Mouse (Mus musculus) bone marrow macrophage, adult 2 months (primary cell): ENCODE measurements around the gene Wipf2. TPM values are rescaled to one million over a fixed set of nuclear protein-coding genes. Genes with fewer than 3 reads are reported as not detected.
A peak's percentile ranks its signal among the peaks of the same experiment; 100 is the strongest.
"Not testable (repeated sequence)": the region's sequence is repeated elsewhere in the genome, so short reads cannot be mapped to it uniquely, and the experiment has no call there.

Source experiments
- H3K27ac ChIP-seq: 2 replicates; pipeline ENCODE4 v1.5.1; 2012; ENCODE audit warnings: low read depth, low read length; ENCODE audit not compliant: insufficient read depth
- H3K4me1 ChIP-seq: 2 replicates; pipeline ENCODE4 v1.6.1; 2012; ENCODE audit warnings: low read length; ENCODE audit not compliant: control insufficient read depth, insufficient read depth
- H3K4me3 ChIP-seq: 2 replicates; pipeline ENCODE4 v1.5.1; 2012; ENCODE audit warnings: mild to moderate bottlenecking, low read length, moderate library complexity; ENCODE audit not compliant: insufficient read depth
- CTCF ChIP-seq: IDR thresholded peaks from 2 replicates; pipeline ENCODE4 v1.5.1; 2012; ENCODE audit warnings: low read depth, mild to moderate bottlenecking, low read length, moderate library complexity
- POLR2A ChIP-seq: IDR thresholded peaks from 2 replicates; pipeline ENCODE4 v1.6.1; 2012; ENCODE audit warnings: mild to moderate bottlenecking, low read depth, low read length, borderline replicate concordance
- polyA plus RNA-seq: library from polyadenylated mRNA; stranded (reverse); fragments of >200 nt; gene quantifications from 2 replicates; pipeline ENCODE4 v1.2.4, GENCODE M21; 2012; ENCODE audit not compliant: missing spikeins, insufficient read depth, insufficient read length

Gene Wipf2
- polyA plus RNA-seq, 1 experiment, result 20.5 TPM

DNA sequence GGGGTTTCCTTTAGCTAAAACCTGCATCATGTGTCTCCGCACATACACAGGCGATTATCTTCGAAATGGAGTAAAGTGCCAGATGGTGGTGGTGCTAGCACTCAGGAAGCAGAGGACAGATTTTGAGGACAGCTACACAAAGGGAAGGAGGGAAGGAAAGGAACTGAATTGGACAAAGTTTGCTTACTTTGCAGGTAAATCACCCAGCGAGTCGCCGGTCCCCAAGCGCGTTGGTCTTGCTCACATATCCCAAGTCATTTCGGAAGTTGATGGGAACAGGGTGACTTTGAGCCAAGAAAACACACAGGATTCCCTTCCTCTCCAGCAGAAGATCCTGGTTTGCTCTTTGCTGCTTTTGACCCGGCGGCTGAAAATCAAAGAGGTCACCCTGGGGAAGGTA is 55.6 kb downstream of the Wipf2 start:
- H3K27ac ChIP-seq, result peak overlapping the region; percentile 93
- H3K4me3 ChIP-seq, result peak overlapping the region; percentile 38
- TF ChIP-seq CTCF (no peak), POLR2A (no peak)
- H3K4me1 ChIP-seq, result peaks cover 42% of the 10 kb centered on the region

DNA sequence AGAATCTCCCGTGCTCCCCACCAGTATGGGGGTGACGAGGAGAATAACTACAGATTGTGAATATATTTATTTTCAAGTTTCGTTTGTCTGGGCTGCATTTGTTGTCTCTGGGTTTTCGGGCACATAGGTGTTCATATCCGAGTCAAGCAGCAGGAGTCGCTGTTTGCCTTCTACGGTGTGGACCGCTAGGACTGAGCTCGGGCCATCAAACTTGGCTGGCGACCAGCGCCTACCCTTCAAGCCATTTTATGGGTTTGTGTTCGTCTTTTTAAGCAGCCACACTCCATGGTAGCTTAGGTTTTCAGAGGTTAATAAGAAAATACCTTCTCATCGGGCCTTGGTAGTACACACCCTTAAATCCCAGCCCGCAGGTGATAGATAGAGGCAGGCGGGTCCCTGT is 58.4 kb downstream of the Wipf2 start:
- not testable (repeated sequence) for H3K27ac ChIP-seq
- peaks cover 32% of the 10 kb centered on the region for H3K4me1 ChIP-seq

DNA sequence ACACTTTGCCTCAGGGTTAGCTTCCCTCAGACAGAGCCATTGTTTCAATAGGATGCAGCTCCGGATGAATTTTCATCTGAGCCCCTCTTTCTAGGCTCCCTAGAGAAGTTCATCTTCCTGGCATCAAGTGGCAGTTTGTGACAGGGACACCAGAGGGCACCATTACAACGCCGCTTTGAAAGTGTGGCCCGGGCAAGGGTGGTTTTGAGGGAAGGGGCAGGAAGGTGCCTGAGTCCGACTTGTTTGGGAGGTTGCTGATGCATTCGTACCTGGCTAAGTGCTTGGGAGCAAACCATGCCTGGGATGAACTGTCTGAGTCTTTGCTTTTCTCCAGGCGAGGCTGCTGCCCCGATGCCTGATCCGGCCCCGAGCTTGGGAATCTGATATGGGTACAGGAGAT is 58.9 kb downstream of the Wipf2 start:
- H3K27ac ChIP-seq, H3K4me3 ChIP-seq: not testable (repeated sequence)
- H3K4me1 ChIP-seq, result peaks cover 27% of the 10 kb centered on the region

More for the DNA sequence above, 58.4 kb downstream of the Wipf2 start:
- not testable (repeated sequence) for H3K4me3 ChIP-seq

DNA sequence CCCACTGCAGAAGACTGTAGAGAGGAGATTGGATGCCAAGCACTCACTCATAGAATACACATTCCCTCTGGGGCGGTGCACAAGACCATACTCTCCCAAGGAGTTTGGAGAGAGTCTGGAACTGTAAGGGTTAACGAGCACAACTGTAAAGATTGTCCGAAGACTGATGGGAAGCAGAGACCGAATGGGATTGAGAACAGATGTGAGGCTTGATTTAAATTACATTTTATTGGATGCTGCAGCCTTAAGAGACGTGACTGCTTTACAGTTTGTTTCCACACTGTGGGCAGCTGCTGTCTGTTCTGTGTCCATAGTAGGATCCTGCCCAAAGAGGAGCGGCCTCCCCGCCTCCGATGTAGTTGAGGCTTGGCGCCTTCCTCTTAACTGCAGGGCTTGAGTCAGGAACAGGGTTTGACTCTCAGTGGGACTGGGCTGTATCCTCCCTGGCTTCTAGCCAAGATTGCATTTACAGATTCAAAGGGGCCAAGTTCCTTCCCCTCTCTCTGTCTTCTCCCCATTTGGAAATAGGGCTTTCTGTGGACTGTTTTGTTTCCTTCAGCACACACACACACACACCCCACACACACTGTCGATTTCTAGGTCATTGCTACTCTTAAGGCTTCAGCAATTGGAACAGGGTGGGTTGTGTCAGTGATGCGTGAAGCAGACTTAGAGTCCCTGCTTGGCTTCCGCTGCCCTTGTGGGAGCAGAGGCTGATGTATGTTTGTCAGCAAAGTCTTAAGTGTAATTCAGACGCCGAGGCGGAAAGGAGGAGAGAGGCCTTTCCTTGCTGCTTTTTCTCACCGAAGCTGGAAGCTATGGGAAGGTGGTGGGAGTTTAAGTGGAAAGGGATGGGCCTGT is 59.6 kb downstream of the Wipf2 start:
- not testable (repeated sequence) for H3K4me3 ChIP-seq, H3K27ac ChIP-seq
- peaks cover 22% of the 10 kb centered on the region for H3K4me1 ChIP-seq

DNA sequence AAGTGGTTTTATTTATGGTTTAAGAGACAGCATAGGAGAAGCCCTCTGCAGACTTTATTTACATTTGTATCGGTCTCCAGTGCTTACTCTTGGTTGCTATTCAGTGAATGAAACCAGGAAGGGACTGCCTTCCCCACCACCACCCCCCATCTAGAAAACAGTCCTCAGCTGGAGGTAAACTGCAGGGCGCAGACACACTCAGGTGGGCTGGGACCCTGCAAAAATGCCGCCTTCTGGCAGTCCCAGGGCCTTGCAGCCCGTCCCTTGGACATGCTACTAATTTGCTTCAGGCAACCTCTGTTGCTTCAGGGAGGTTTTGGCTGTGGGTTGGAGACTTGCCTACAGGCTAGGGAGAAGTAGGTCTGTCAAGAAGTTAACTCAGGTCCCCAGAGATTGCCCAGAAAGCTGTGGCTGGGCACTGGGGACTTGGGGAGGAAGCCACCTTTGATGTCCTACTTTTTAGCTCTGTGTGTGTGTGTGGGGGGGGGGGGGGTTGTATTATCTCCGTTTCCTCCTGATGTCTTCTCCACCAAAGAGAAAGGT is 61.3 kb downstream of the Wipf2 start:
- TF ChIP-seq CTCF (no peak), POLR2A (no peak)
- Histone ChIP-seq H3K4me3 (no peak overlapping the region), H3K4me1 (peaks cover 15% of the 10 kb centered on the region), H3K27ac (no peak overlapping the region)

DNA sequence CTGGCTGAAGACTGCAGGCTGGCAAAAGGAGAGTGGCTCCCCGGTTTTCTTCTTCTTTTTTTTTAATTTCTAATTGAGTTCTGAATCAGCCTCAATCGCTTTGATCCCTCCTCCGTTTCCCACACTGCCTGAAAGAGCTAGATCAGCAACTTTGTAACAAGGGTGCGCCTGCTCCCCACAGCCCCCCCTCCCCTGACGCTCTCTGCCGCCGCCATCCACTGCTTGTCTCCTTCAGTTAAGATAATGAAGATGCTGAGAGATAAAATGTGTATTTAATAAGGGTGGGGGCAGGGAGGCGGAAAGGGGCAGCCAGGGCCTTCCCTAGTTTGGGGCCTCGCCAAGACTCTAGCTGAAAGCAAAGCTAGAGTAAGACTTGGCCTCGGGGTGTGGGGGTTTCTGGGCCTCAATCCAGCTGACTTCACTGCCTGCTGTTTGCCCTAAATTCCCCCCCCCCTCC is 61.9 kb downstream of the Wipf2 start:
- Histone ChIP-seq H3K27ac (no peak overlapping the region), H3K4me1 (peaks cover 17% of the 10 kb centered on the region)

DNA sequence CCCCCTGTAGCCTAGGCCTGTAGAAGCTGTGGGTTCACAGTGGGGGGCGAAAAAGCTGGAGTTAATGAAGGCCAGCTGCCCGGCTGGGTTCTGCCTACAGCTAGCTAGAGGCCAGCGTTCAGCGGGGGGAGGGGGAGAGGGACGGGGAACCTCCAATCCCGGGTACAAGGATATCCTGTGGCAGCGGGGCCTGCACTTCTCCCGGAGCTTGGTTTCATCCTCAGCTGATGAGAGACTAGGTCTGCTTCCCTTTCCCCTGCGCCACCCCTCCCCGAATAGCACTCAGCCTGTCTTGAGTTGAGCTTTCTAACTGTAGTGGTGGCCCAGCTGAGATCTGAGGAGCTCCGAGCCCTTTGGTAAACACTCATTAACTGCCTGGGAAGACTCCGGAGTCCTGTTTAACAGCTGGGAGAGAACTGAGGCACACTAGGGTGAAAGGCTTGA is 62.5 kb downstream of the Wipf2 start:
- no peak for TF ChIP-seq POLR2A
- TF ChIP-seq CTCF, result no peak
- H3K4me3 ChIP-seq, result no peak overlapping the region
- H3K4me1 ChIP-seq, result peaks cover 20% of the 10 kb centered on the region
- H3K27ac ChIP-seq, result no peak overlapping the region

More for the DNA sequence above, 61.9 kb downstream of the Wipf2 start:
- no peak overlapping the region for H3K4me3 ChIP-seq
- TF ChIP-seq CTCF, result no peak
- no peak for TF ChIP-seq POLR2A

DNA sequence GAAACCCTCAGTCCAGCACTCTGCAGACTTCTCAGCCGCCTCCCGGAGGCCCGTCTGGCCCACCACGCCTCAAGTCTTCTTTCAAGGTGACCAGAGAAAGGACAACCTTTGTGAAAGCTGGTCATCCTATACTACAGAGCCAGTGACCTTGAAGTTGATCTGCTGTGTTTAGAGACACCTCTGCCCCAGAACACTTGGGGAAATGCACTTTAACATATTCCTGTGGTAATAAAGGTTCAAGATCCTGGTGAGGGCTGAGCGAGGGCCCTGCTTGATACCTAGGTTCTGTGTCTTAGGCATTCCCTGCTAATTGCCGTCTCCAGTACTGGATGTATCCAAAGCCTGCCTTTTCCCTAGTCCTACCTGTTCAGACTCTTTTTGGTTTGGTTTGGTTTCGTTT is 63.1 kb downstream of the Wipf2 start:
- H3K4me1 ChIP-seq, result peaks cover 26% of the 10 kb centered on the region
- no peak overlapping the region for H3K27ac ChIP-seq
- TF ChIP-seq POLR2A, result no peak
- H3K4me3 ChIP-seq, result no peak overlapping the region

DNA sequence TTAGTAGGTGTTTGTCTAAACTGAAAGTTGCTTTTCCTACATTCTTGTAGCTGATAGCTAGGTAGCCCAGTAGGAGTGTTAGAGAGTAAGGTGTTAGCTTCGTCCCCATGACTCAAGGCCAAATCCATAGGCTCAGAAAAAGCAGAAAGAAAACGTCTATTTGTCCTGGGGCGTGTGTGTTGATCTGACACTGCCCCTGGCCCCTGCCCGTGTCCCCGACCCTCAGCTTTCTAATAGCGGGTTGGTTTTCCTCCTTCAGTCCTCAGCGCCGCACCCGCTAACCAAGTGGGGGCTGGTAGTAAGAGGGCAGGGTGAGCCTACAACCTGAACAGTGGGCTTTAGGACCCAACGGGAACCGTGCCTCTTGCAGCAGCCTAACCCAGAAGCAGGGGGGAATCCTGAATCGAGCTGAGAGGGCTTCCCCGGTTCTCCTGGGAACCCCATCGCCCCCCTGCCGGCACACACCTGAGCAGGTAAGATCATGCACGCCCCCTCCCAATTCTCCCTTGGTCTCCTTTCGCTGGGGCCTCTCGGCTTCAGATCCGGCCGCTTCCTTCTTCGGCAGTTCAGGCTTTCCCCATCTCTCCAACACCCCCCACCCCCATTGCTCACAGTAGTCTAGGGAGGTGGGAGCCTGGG is 64.1 kb downstream of the Wipf2 start, which contains the start of gene Rara:
TSS of gene Rara (plus strand) at position 381 of the 639 bp plus-strand sequence.
- H3K27ac ChIP-seq, result no peak within 1 kb of the TSS
- no peak for TF ChIP-seq CTCF
- TF ChIP-seq POLR2A, result no peak
- peaks cover 29% of the 10 kb centered on the region for H3K4me1 ChIP-seq
- H3K4me3 ChIP-seq, result no peak within 1 kb of the TSS

DNA sequence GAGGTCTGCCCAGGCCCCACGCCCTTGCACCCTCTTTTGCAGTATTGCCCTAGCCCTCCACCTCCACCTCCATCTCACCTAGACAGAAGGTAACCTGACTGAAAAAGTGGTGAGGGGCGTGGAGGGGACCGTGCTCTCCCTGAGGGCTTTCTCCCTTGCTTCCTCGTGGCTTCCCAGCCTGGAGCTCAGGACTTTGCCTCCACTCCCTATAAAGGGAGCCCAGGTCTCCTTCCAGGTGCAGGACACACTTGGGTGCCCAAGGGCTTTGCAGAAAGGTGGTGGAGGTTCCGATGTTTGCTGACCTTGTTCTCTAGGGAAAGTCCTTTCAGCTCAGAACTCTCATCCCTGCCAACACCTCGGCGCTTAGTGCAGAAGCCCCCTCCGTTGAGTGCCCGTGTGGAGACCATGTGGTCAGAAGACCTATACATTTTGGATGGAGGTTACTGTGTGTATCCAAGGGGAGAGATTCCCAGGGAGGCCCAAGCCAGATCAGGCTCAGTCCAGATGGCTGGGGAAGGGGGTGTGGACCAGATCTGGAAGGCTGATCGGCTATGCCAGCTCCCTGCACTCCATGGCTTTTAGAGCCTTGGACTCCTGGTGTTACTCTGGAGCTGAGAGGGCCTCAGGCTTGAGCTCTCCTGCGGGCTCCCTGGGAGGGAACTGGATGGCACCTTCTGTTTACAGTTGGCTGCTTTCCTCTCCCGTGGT is 64.9 kb downstream of the Wipf2 start:
- Histone ChIP-seq H3K4me1 (peaks cover 27% of the 10 kb centered on the region), H3K4me3 (no peak overlapping the region), H3K27ac (no peak overlapping the region)
- no peak for TF ChIP-seq POLR2A
- no peak for TF ChIP-seq CTCF
